Mouse (Mus musculus) adrenal gland, adult 8-10 months (tissue): Measurements from ENCODE around the gene Ralgapa1. TPM values are rescaled to one million over a fixed set of nuclear protein-coding genes. Genes with fewer than 3 reads are reported as not detected.

ENCODE experiments used
- DNase-seq: peaks from one replicate; pipeline ENCODE4 v3.0.0; 2022
- total RNA-seq, 4 experiments: library from RNA; stranded (reverse); gene quantifications; 2 replicates each; pipeline ENCODE4 v1.2.4; 2022

The Ralgapa1 gene
- 10 to 100 TPM; 74.0 to 86.7 (median 80.2) TPM for total RNA-seq

- peak; percentile 81 for DNase-seq
Measured at GRCm38 (mm10) chr12:55820661-55821314, at the start of gene Ralgapa1. TSS of gene Ralgapa1 (minus strand) at chr12:55821167.

DNA sequence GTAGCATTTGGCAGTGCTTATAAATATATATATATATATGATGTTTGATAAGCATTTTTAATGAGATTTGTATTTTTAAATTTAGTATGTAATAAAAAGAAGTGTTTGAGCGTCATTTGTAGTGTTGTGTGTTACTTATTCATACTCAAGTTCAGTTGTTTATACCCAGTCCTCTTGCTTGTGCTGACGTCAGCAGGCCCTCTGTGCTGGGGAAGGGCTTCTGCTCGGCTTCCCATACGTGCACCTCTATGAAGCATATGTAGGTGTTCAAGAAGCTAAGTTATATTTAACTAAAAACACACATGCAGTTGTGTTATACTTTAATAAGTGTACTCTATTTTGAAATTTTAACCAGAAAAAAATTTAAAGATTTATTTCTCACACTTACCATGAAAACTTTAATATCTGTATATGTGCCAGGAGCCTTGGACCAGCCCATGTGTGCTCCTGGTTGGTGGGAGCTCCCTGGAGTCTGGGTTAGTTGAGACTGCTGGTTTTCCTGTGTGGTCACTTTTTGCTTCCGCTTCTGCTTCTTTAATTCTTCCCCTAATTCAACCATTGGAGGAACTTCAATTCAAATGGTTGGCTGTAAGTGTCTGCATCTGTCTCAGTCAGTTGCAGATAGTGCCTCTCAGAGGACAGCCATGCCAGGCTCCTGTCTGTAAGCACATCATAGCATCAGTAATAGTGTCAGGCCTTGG is 48.8 kb upstream of the Ralgapa1 start:
- no peak for DNase-seq

DNA sequence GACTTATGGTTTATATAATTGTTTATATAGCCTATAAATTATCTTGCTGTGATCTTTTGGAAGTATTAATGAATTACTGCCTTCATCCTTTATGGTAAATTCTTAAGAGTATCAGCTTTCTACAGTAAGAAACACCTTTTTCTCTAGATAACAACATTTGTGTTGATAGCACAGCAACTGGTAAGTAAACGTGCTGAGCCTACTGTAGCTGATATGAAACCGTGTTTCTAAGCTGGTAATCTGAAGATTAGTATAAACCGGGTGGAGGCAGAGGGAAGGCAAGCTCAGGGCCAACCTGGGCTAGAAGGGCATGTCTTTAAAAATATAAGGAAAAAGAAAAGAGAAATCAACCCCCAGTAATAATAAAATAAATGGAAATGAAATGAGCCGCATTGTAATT is 46.8 kb upstream of the Ralgapa1 start:
- DNase-seq, result no peak

- no peak for DNase-seq
Measured at GRCm38 (mm10) chr12:55860631-55861030, 39.7 kb upstream of the Ralgapa1 start.

GRCm38 (mm10) chr12:55859409-55860349 is 38.7 kb upstream of the Ralgapa1 start:
- no peak for DNase-seq

DNA sequence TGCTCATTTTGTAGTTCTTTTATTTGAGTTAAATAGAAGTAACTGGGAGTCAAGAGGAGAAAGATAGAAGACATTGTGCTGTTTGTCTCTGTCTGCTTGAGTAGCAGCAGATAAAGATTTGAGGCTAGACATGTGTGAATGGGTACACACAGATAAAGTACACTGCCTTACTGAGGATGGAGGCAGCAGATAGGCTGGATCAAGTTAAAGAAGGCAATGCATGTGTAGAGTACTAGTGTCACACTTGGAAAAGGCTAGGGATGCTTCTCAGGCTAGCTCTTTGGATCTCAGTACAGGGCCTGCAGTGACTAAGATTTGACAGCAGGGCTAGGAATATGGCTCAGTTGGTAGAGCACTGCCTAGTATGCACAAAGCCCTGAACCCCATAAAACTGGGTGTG is 29.7 kb upstream of the Ralgapa1 start:
- DNase-seq, result no peak

GRCm38 (mm10) chr12:55847851-55848250 is 26.9 kb upstream of the Ralgapa1 start:
- DNase-seq, result no peak

GRCm38 (mm10) chr12:55846741-55847140 is 25.8 kb upstream of the Ralgapa1 start:
- DNase-seq, result no peak

- DNase-seq, result no peak
Measured at GRCm38 (mm10) chr12:55837495-55837894, 16.5 kb upstream of the Ralgapa1 start.

DNA sequence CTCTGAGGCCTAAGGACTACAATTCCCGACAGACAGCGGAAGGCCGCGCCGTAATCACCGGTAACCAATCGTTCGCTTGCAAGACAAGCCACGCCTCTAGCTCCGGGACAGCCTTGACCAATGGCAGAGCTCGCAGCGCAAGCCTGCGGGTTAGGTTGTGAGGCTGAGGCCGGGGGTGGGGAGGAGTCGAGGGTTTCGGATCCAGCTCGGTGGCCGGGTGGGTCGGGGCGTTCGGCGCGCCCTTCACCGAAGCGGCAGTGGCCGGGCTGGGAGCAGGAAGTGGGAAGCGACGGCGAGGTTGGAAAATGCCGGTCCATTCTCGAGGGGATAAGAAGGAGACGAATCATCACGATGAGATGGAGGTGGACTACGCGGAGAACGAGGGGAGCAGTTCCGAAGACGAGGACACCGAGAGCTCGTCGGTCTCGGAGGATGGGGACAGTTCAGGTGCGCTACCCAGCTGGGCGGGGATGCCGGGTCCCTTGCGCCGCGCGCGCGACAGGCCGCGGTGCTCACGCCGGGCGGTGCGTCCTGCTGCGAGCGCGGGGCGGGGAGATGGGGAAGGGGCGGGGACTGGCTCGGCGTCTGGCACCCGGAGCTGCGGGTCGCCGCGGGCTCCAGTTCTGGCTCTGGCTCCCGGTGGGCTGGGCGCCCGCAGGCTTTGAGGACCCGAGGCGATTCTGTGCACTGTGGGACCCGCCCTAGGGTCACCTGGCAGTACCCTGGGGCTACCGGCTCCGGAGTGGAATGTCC is 15.4 kb upstream of the Ralgapa1 start, which contains the start of gene Brms1l:
Gene Brms1l (plus strand): TSS at position 126 of the 753 bp plus-strand sequence.
- DNase-seq, result peak; percentile 96

- DNase-seq, result no peak
Measured at GRCm38 (mm10) chr12:55835857-55836198, 14.9 kb upstream of the Ralgapa1 start.

DNA sequence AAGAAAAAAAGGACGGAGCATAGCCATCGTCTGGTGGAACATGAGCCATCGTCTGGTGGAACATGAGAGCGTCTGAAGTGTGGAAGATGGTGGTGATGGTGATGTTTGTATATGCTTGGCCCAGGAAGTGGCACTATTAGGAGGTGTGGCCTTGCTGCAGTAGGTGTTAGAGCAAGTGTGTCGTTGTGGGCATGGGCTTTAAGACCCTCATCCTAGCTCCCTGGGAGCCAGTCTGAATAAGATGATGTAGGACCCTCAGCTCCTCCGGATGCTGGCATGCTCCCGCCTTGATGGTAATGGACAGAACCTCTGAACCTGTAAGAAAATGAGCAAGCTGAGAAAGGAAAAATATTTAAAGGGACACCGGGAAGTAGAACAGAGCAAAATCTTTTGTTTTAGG is 13.9 kb upstream of the Ralgapa1 start:
- DNase-seq, result peak; percentile 10

DNA sequence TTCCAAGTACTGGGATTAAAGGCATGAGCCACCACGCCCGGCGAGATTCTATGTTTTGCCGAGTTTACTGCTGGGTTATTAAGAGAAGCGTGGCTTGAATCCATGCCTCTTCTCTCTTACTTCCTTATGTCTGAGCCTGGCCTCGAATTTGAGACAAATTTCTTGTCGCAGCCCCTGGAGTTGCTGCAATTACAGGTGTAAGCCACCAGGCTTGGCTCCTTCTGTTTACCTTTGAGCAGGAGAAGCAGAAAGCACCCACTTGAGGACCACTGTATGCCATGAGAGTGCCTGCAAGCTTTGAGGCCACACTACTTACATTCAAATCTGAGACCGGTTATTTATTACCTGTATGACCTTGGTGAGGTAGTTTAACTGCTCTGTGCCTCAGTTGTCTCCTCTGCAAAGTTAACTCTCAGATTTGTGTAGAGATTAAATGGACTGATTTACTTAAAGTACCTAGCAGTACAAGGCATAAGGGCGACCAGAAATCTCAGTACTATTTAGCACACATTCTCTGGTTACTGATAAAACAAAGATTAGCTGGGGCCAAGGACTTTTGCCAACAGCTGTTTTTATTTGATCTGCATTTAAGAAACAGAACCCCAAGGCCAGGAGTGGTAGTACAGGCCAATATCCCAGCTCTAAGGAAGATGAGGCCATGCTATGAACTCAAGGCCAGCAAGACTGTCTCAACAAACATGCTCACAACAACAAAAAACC is 13.1 kb upstream of the Ralgapa1 start:
- peak; percentile 24 for DNase-seq

DNA sequence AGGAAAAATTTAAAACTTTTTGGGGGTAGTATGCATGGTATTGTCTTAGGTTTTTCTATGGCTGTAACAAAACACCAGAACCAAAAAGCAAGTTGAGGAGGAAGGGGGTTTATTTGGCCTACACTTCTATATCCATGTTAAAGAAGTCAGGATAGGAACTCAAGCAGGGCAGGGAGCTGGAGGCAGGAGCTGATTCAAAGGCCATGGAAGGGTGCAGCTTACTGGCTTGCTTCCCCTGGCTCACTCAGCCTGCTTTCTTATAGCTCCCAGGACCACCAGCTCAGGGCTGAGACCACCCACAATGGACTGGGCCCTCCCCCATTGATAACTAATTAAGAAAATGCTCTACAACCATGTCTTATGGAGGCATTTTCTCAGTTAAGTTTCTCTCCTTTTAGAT is 12.0 kb upstream of the Ralgapa1 start:
- no peak for DNase-seq

DNA sequence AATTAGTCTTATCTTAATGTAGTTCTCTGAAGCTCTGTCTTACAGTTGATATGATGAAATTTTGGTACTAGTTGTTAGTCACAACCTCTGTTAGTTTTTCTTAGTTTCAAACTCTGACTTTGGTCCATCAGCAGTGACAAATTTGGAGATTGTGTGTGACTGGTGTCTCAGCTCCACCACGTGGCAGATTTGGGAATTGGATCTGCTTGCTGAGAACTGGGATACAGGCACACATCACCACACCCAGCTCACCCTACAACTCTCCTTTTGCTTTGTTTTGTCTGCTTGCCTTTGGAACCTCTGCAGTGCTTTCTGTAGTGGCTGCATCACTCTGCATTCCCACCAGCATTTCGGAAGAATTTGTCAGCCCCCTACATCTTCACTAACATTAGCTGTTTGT is 10.1 kb upstream of the Ralgapa1 start:
- DNase-seq, result peak; percentile 51

- DNase-seq, result no peak
Measured at GRCm38 (mm10) chr12:55825537-55825936, 4.6 kb upstream of the Ralgapa1 start.

- DNase-seq, result no peak
Measured at GRCm38 (mm10) chr12:55824027-55824426, 3.1 kb upstream of the Ralgapa1 start.

- peak; percentile 22 for DNase-seq
Measured at GRCm38 (mm10) chr12:55820119-55820660, 777 bp downstream of the Ralgapa1 start.

DNA sequence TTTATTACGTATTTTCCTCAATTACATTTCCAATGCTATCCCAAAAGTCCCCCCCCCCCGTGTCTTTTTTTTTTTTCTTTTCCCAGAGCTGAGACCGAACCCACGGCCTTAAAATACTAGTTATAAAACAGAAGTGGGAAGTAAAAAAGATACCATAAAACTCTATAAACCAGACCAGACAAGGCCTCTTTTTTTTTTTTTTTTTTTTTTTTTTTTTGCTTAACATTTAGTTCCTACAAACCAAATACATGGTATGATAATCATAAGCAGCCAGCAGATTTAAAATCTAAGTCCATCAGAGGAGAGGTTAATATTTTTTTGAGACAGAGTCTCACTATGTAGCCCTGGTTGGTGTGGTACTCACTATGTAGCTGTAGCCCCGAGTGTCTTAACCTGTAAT is 4.5 kb downstream of the Ralgapa1 start:
- no peak for DNase-seq

GRCm38 (mm10) chr12:55805035-55805434 is 15.9 kb downstream of the Ralgapa1 start:
- DNase-seq, result no peak

- DNase-seq, result no peak
Measured at GRCm38 (mm10) chr12:55801131-55801530, 19.8 kb downstream of the Ralgapa1 start.
